Mouse (Mus musculus): Measurements from ENCODE around the gene Grin3b. TPM values are rescaled to one million over a fixed set of nuclear protein-coding genes. Genes with fewer than 3 reads are reported as not detected.

The Grin3b gene
- polyA plus RNA-seq, 2 experiments, result 0.23 to 0.72 TPM

DNA sequence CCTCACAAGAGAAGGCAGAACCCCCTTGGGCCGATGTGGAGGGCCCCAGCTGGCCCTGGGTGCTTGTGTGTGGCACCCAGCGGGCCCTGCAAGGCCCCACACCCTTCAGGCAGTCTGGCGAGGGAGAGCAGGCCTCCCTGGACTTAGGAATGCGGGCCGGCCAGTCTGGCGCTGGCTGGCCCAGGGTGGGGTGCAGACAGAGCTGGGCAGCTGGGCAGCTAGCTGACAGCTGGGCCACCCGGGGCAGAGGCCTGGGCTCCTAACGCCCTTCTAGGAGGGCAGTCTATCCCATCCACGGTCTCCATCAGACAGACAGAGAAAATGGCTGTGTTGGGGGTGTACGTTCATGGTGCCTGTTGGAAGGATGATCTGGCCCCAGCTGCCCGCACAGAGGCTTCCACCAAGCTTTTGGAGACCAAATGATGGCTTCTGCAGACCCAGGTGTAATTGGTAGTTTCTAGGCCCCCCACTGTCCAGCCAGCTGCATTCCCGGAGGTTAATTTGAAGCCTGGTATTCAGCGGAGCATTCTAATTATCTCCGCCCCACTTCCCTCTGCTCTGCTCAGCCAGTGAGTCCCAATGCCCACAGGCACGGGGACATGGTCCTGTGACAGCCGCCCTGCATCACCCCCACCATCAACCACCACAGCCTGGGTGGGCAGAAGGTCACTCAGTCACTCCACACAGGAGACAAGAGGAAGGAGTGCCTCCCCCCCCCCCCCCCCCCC, 24.8 kb upstream of the Grin3b start:
- DNase-seq (ENCODE audit: low spot score) (no peak), ATAC-seq (ENCODE audit: low FRiP score, low read depth) (peak; percentile 62)
- TF ChIP-seq POLR2A (IDR thresholded peaks at IDR 0.05; ENCODE audit: borderline replicate concordance, extremely low read depth, insufficient read depth, insufficient read length), result no peak
- no peak overlapping the region for H3K9ac ChIP-seq (ENCODE audit: low read depth, low read length, severe bottlenecking)
- H3K4me2 ChIP-seq (replicated peaks; ENCODE audit: low read depth, low read length, severe bottlenecking), result no peak overlapping the region
- H3K4me3 ChIP-seq (replicated peaks; ENCODE audit: low read length), result no peak overlapping the region
- WGBS, result 22% methylated on average over 16 of the region's 16 CpGs
- H3K36me3 ChIP-seq (ENCODE audit: control insufficient read depth, insufficient read depth, low read length), result peaks cover 48% of the 10 kb centered on the region
- no peaks in the 10 kb centered on the region for H3K9me3 ChIP-seq (ENCODE audit: control insufficient read depth, low read length)
- no peak overlapping the region for H3K27ac ChIP-seq (replicated peaks; ENCODE audit: low read depth, low read length)
- H3K4me1 ChIP-seq (ENCODE audit: control insufficient read depth, insufficient read depth, low read length), result peaks cover 19% of the 10 kb centered on the region
- no peaks in the 10 kb centered on the region for H3K27me3 ChIP-seq (ENCODE audit: control insufficient read depth, insufficient read depth, low read length)

DNA sequence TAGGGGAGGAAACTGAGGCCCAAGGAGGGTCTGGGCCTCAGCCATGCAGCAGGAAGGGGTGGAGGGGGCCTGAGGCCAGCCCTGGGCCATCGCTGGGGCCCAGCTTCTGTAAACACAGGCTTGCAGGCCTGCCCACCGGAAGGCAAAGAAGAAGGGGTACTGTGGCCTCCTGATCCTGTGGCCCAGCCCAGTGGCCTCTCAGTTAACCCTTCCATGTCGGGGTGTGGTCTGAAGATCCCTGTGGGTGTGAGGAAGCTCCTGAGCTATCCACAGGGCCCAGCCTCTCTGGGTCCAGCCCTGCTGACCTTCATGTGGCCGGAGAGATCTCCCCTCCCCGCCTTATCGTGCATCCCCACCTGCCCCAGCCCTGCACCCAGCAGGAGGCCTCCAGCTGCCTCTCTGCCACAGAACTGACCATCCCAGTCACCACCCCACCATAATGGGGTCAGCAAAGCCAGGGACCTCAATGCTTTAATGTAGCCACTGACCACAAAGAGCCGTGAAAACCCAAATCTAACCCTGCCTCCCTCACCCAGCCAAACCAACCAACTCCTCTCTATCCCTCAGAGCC, 23.7 kb upstream of the Grin3b start:
- Histone ChIP-seq H3K4me1 (ENCODE audit: control insufficient read depth, insufficient read depth, low read length) (peaks cover 19% of the 10 kb centered on the region), H3K9me3 (ENCODE audit: control insufficient read depth, low read length) (no peaks in the 10 kb centered on the region), H3K9ac (ENCODE audit: low read depth, low read length, severe bottlenecking) (no peak overlapping the region), H3K4me3 (replicated peaks; ENCODE audit: low read length) (no peak overlapping the region), H3K27me3 (ENCODE audit: control insufficient read depth, insufficient read depth, low read length) (no peaks in the 10 kb centered on the region), H3K36me3 (ENCODE audit: control insufficient read depth, insufficient read depth, low read length) (peaks cover 56% of the 10 kb centered on the region), H3K4me2 (replicated peaks; ENCODE audit: low read depth, low read length, severe bottlenecking) (no peak overlapping the region), H3K27ac (replicated peaks; ENCODE audit: low read depth, low read length) (no peak overlapping the region)
- no peak for DNase-seq (ENCODE audit: low spot score)
- TF ChIP-seq POLR2A (IDR thresholded peaks at IDR 0.05; ENCODE audit: borderline replicate concordance, extremely low read depth, insufficient read depth, insufficient read length), result no peak
- no peak for ATAC-seq (ENCODE audit: low FRiP score, low read depth)
- WGBS, result 30% methylated on average over 5 of the region's 7 CpGs

DNA sequence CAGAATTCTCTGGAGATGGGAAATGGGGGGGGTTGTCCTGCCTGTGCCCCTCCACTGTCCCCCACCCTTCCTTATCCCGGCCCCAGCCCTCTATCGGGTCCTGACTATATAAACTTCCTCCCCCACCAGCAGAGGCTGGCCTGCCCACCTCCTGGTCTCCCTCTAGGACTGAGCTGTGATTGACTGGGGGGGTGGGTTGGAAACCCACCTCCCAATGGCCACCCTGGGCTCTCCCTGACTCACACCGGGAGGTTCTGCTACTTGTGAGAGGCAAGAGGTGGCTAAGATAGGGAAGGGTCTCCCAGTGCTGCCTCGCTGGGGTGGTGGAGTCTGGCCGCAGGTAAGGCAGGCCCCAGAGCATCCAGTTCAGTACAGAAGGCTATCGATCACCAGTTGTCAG, 23.0 kb upstream of the Grin3b start:
- H3K9ac ChIP-seq (ENCODE audit: low read depth, low read length, severe bottlenecking), result no peak overlapping the region
- no peak overlapping the region for H3K27ac ChIP-seq (replicated peaks; ENCODE audit: low read depth, low read length)
- no peak overlapping the region for H3K4me2 ChIP-seq (replicated peaks; ENCODE audit: low read depth, low read length, severe bottlenecking)
- ATAC-seq (ENCODE audit: low FRiP score, low read depth) (no peak), DNase-seq (ENCODE audit: low spot score) (no peak)
- H3K36me3 ChIP-seq (ENCODE audit: control insufficient read depth, insufficient read depth, low read length), result peaks cover 54% of the 10 kb centered on the region
- no peak overlapping the region for H3K4me3 ChIP-seq (replicated peaks; ENCODE audit: low read length)
- no peak for TF ChIP-seq POLR2A (IDR thresholded peaks at IDR 0.05; ENCODE audit: borderline replicate concordance, extremely low read depth, insufficient read depth, insufficient read length)
- 73% methylated on average over 6 of the region's 6 CpGs for WGBS
- H3K4me1 ChIP-seq (ENCODE audit: control insufficient read depth, insufficient read depth, low read length), result peaks cover 19% of the 10 kb centered on the region
- no peaks in the 10 kb centered on the region for H3K27me3 ChIP-seq (ENCODE audit: control insufficient read depth, insufficient read depth, low read length)
- no peaks in the 10 kb centered on the region for H3K9me3 ChIP-seq (ENCODE audit: control insufficient read depth, low read length)

GRCm38 (mm10) chr10:79949873-79950272, 20.6 kb upstream of the Grin3b start:
- TF ChIP-seq POLR2A (IDR thresholded peaks at IDR 0.05; ENCODE audit: borderline replicate concordance, extremely low read depth, insufficient read depth, insufficient read length), result no peak
- peaks cover 66% of the 10 kb centered on the region for H3K36me3 ChIP-seq (ENCODE audit: control insufficient read depth, insufficient read depth, low read length)
- peaks cover 10% of the 10 kb centered on the region for H3K4me1 ChIP-seq (ENCODE audit: control insufficient read depth, insufficient read depth, low read length)
- ATAC-seq (ENCODE audit: low FRiP score, low read depth) (no peak), DNase-seq (ENCODE audit: low spot score) (no peak)
- no peak overlapping the region for H3K9ac ChIP-seq (ENCODE audit: low read depth, low read length, severe bottlenecking)
- H3K9me3 ChIP-seq (ENCODE audit: control insufficient read depth, low read length), result no peaks in the 10 kb centered on the region
- no peak overlapping the region for H3K4me3 ChIP-seq (replicated peaks; ENCODE audit: low read length)
- 77% methylated on average over 4 of the region's 4 CpGs for WGBS
- no peaks in the 10 kb centered on the region for H3K27me3 ChIP-seq (ENCODE audit: control insufficient read depth, insufficient read depth, low read length)
- no peak overlapping the region for H3K27ac ChIP-seq (replicated peaks; ENCODE audit: low read depth, low read length)
- no peak overlapping the region for H3K4me2 ChIP-seq (replicated peaks; ENCODE audit: low read depth, low read length, severe bottlenecking)

- Histone ChIP-seq H3K4me3 (replicated peaks; ENCODE audit: low read length) (no peak overlapping the region), H3K9me3 (ENCODE audit: control insufficient read depth, low read length) (no peaks in the 10 kb centered on the region), H3K4me1 (ENCODE audit: control insufficient read depth, insufficient read depth, low read length) (peaks cover 3% of the 10 kb centered on the region), H3K27me3 (ENCODE audit: control insufficient read depth, insufficient read depth, low read length) (no peaks in the 10 kb centered on the region), H3K36me3 (ENCODE audit: control insufficient read depth, insufficient read depth, low read length) (peaks cover 61% of the 10 kb centered on the region), H3K27ac (replicated peaks; ENCODE audit: low read depth, low read length) (no peak overlapping the region), H3K9ac (ENCODE audit: low read depth, low read length, severe bottlenecking) (no peak overlapping the region), H3K4me2 (replicated peaks; ENCODE audit: low read depth, low read length, severe bottlenecking) (no peak overlapping the region)
- no peak for TF ChIP-seq POLR2A (IDR thresholded peaks at IDR 0.05; ENCODE audit: borderline replicate concordance, extremely low read depth, insufficient read depth, insufficient read length)
- 85% methylated on average over 18 of the region's 18 CpGs for WGBS
- no peak for DNase-seq (ENCODE audit: low spot score)
- ATAC-seq (ENCODE audit: low FRiP score, low read depth), result no peak
These were observed 19.9 kb upstream of the Grin3b start for GRCm38 (mm10) chr10:79950661-79951060.

Measured in limb, embryonic 14.5 days (tissue).